Mouse (Mus musculus) hindbrain, embryonic 14.5 days (tissue): ENCODE measurements around the gene Nolc1. TPM values are rescaled to one million over a fixed set of nuclear protein-coding genes. Genes with fewer than 3 reads are reported as not detected.

ENCODE experiments used
- ATAC-seq: fragments of 200-750 bp; cut with Nextera tagmentation; 2 replicates; pipeline ENCODE4 v1.8.0; 2017; ENCODE audit warnings: moderate number of reproducible peaks, mild to moderate bottlenecking, moderate TSS enrichment, moderate library complexity; ENCODE audit not compliant: low FRiP score
- DNase-seq: peaks from one replicate; pipeline ENCODE4 v3.0.0-alpha.2; 2015; ENCODE audit warnings: low spot score
- H3K27ac ChIP-seq: fragments of 300-500 bp; sonication (generic); 2 replicates; pipeline ENCODE4 v1.5.1; 2014; ENCODE audit warnings: mild to moderate bottlenecking, moderate library complexity
- H3K27me3 ChIP-seq: fragments of 300-500 bp; sonication (generic); 2 replicates; pipeline ENCODE4 v1.6.1; 2014; ENCODE audit warnings: mild to moderate bottlenecking, low read length, mixed read lengths; ENCODE audit not compliant: control insufficient read depth, insufficient read depth
- H3K36me3 ChIP-seq: fragments of 300-500 bp; sonication (generic); replicated peaks from 2 replicates; pipeline ENCODE4 v1.6.1; 2014; ENCODE audit not compliant: control insufficient read depth, insufficient read depth
- H3K4me1 ChIP-seq: fragments of 300-500 bp; sonication (generic); replicated peaks from 2 replicates; pipeline ENCODE4 v1.6.1; 2014; ENCODE audit warnings: antibody characterized with exemption, low read length, mixed read lengths; ENCODE audit not compliant: control insufficient read depth, insufficient read depth
- H3K4me2 ChIP-seq: fragments of 300-500 bp; sonication (generic); replicated peaks from 2 replicates; pipeline ENCODE4 v1.6.1; 2014; ENCODE audit warnings: mild to moderate bottlenecking, moderate library complexity
- H3K4me3 ChIP-seq: fragments of 300-500 bp; sonication (generic); replicated peaks from 2 replicates; pipeline ENCODE4 v1.5.1; 2014; ENCODE audit warnings: mild to moderate bottlenecking, low read length
- H3K9ac ChIP-seq: fragments of 300-500 bp; sonication (generic); 2 replicates; pipeline ENCODE4 v1.6.1; 2014
- H3K9me3 ChIP-seq: fragments of 300-500 bp; sonication (generic); 2 replicates; pipeline ENCODE4 v1.6.1; 2016; ENCODE audit warnings: low read length; ENCODE audit not compliant: control insufficient read depth
- WGBS: fragments of 180-500 bp; shearing (Covaris S2); extraction: QIAGEN DNeasy Blood & Tissue Kit; methylation state at CpG from one replicate; pipeline ENCODE4 v1.1.7; 2014; 5-methylcytosine and 5-hydroxymethylcytosine counted together
- polyA plus RNA-seq: library from polyadenylated mRNA; unstranded; fragments of >200 nt; fragmentation: Nextera tagmentation; extraction: Ambion mirVana; gene quantifications from 2 replicates; pipeline ENCODE4 v1.2.1, GENCODE M21; 2014

Gene Nolc1
- polyA plus RNA-seq, 1 experiment from 2014 or later, result 58.1 TPM

GRCm38 (mm10) chr19:46103437-46104186 lies 27.9 kb downstream of the Nolc1 start:
- WGBS, result 87% methylated on average over 6 of the region's 6 CpGs
- Histone ChIP-seq H3K36me3 (no peaks in the 10 kb centered on the region), H3K9me3 (no peaks in the 10 kb centered on the region), H3K27ac (no peak overlapping the region), H3K4me3 (no peak overlapping the region), H3K4me1 (no peaks in the 10 kb centered on the region), H3K27me3 (no peaks in the 10 kb centered on the region), H3K4me2 (no peak overlapping the region), H3K9ac (no peak overlapping the region)
- ATAC-seq, result no peak
- no peak for DNase-seq

- H3K27ac ChIP-seq, result no peak overlapping the region
- no peak for ATAC-seq
- WGBS, result 84% methylated on average over 2 of the region's 2 CpGs
Measured at GRCm38 (mm10) chr19:46104187-46104557, 28.5 kb downstream of the Nolc1 start.

GRCm38 (mm10) chr19:46110214-46110613 lies 34.6 kb downstream of the Nolc1 start:
- Histone ChIP-seq H3K4me1 (no peaks in the 10 kb centered on the region), H3K27ac (no peak overlapping the region), H3K9ac (no peak overlapping the region), H3K27me3 (no peaks in the 10 kb centered on the region), H3K4me2 (no peak overlapping the region), H3K4me3 (no peak overlapping the region), H3K9me3 (no peaks in the 10 kb centered on the region), H3K36me3 (no peaks in the 10 kb centered on the region)
- ATAC-seq (no peak), DNase-seq (no peak)
- 84% methylated on average over 2 of the region's 2 CpGs for WGBS

More at GRCm38 (mm10) chr19:46104187-46104557, 28.5 kb downstream of the Nolc1 start:
- Histone ChIP-seq H3K4me2 (no peak overlapping the region), H3K27me3 (no peaks in the 10 kb centered on the region), H3K36me3 (no peaks in the 10 kb centered on the region), H3K9me3 (no peaks in the 10 kb centered on the region), H3K9ac (no peak overlapping the region), H3K4me1 (no peaks in the 10 kb centered on the region), H3K4me3 (no peak overlapping the region)
- DNase-seq, result no peak

- no peak overlapping the region for H3K27ac ChIP-seq
- no peaks in the 10 kb centered on the region for H3K4me1 ChIP-seq
- no peak overlapping the region for H3K4me3 ChIP-seq
- no peaks in the 10 kb centered on the region for H3K36me3 ChIP-seq
- WGBS, result 87% methylated on average over 5 of the region's 5 CpGs
- H3K4me2 ChIP-seq, result no peak overlapping the region
- H3K9me3 ChIP-seq, result no peaks in the 10 kb centered on the region
- DNase-seq, result no peak
- H3K9ac ChIP-seq, result no peak overlapping the region
- ATAC-seq, result no peak
- H3K27me3 ChIP-seq, result no peaks in the 10 kb centered on the region
Measured at GRCm38 (mm10) chr19:46110781-46111180, 35.1 kb downstream of the Nolc1 start.

GRCm38 (mm10) chr19:46114617-46115016 lies 39.0 kb downstream of the Nolc1 start:
- H3K36me3 ChIP-seq, result no peaks in the 10 kb centered on the region
- H3K4me3 ChIP-seq, result no peak overlapping the region
- H3K9ac ChIP-seq, result no peak overlapping the region
- H3K4me2 ChIP-seq, result no peak overlapping the region
- ATAC-seq, result no peak
- H3K27me3 ChIP-seq, result no peaks in the 10 kb centered on the region
- H3K9me3 ChIP-seq, result no peaks in the 10 kb centered on the region
- whole genome bisulfite sequencing, result 66% methylated on average over 4 of the region's 4 CpGs
- H3K4me1 ChIP-seq, result no peaks in the 10 kb centered on the region
- no peak for DNase-seq
- no peak overlapping the region for H3K27ac ChIP-seq

- Histone ChIP-seq H3K4me3 (no peak overlapping the region), H3K27ac (no peak overlapping the region), H3K9me3 (no peaks in the 10 kb centered on the region), H3K36me3 (no peaks in the 10 kb centered on the region), H3K9ac (no peak overlapping the region), H3K4me2 (no peak overlapping the region), H3K27me3 (no peaks in the 10 kb centered on the region), H3K4me1 (no peaks in the 10 kb centered on the region)
- DNase-seq, result no peak
- 92% methylated on average over 3 of the region's 3 CpGs for WGBS
- ATAC-seq, result no peak
Measured at GRCm38 (mm10) chr19:46119458-46119857, 43.8 kb downstream of the Nolc1 start.

- H3K4me1 ChIP-seq, result no peaks in the 10 kb centered on the region
- ATAC-seq (no peak), DNase-seq (no peak)
- H3K9ac ChIP-seq, result no peak overlapping the region
- no peak overlapping the region for H3K4me3 ChIP-seq
- 77% methylated on average over 6 of the region's 6 CpGs for WGBS
- H3K9me3 ChIP-seq, result no peaks in the 10 kb centered on the region
- H3K27ac ChIP-seq, result no peak overlapping the region
- no peaks in the 10 kb centered on the region for H3K36me3 ChIP-seq
- H3K27me3 ChIP-seq, result no peaks in the 10 kb centered on the region
- H3K4me2 ChIP-seq, result no peak overlapping the region
Measured at GRCm38 (mm10) chr19:46120872-46121271, 45.2 kb downstream of the Nolc1 start.

- no peaks in the 10 kb centered on the region for H3K9me3 ChIP-seq
- H3K36me3 ChIP-seq, result no peaks in the 10 kb centered on the region
- H3K27ac ChIP-seq, result no peak overlapping the region
- H3K4me1 ChIP-seq, result no peaks in the 10 kb centered on the region
- DNase-seq, result no peak
- H3K4me3 ChIP-seq, result no peak overlapping the region
- H3K9ac ChIP-seq, result no peak overlapping the region
- H3K27me3 ChIP-seq, result 0 out of 2 replicates have a peak, but pooled peaks cover 6% of the 10 kb centered on the region
- ATAC-seq, result no peak
- H3K4me2 ChIP-seq, result no peak overlapping the region
- WGBS, result 82% methylated on average over 3 of the region's 3 CpGs
Measured at GRCm38 (mm10) chr19:46123876-46124275, 48.2 kb downstream of the Nolc1 start.

- no peak overlapping the region for H3K9ac ChIP-seq
Measured at GRCm38 (mm10) chr19:46124651-46125050, 49.0 kb downstream of the Nolc1 start.

GRCm38 (mm10) chr19:46126301-46126700 lies 50.6 kb downstream of the Nolc1 start:
- Histone ChIP-seq H3K4me3 (no peak overlapping the region), H3K4me2 (no peak overlapping the region), H3K9me3 (no peaks in the 10 kb centered on the region), H3K9ac (no peak overlapping the region), H3K4me1 (no peaks in the 10 kb centered on the region), H3K36me3 (no peaks in the 10 kb centered on the region), H3K27ac (no peak overlapping the region), H3K27me3 (peaks cover 18% of the 10 kb centered on the region)
- WGBS, result 89% methylated on average over 4 of the region's 4 CpGs
- DNase-seq (no peak), ATAC-seq (no peak)

More at GRCm38 (mm10) chr19:46124651-46125050, 49.0 kb downstream of the Nolc1 start:
- no peaks in the 10 kb centered on the region for H3K9me3 ChIP-seq
- DNase-seq (no peak), ATAC-seq (no peak)
- H3K4me2 ChIP-seq, result no peak overlapping the region
- no peak overlapping the region for H3K27ac ChIP-seq
- H3K27me3 ChIP-seq, result 0 out of 2 replicates have a peak, but pooled peaks cover 6% of the 10 kb centered on the region
- no peak overlapping the region for H3K4me3 ChIP-seq
- no peaks in the 10 kb centered on the region for H3K36me3 ChIP-seq
- no peaks in the 10 kb centered on the region for H3K4me1 ChIP-seq
